In the genomic region with DNA sequence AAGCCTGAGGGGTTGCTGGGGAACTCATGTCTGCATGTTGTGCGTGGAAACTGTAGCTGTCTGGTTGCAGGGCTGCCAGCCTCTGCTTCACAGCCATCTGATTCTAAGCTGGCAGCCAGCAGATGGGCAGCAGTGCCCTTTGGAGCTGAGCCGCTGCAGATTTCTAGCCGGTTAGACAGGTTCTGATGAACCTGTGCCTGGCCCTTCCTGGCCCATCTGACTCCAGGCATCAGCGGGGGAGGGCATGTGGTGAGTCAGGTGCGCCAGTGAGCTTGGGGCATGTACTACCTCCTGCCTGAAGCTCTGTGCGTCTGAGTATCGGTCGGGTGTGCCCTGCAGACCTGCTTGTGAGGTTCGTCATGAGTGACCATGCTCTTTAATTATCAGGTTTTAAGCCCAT, we compare ENCODE assay signal across 8 mouse cellular contexts. TPM values are rescaled to one million over a fixed set of nuclear protein-coding genes. Genes with fewer than 3 reads are reported as not detected.
DNase-seq lines count a peak whose midpoint lies in the region; ATAC-seq and TF ChIP-seq lines count a peak whose summit lies in the region.

No protein-coding gene starts in this region.

- no peak for TF ChIP-seq POLR2A in liver, adult 2 months (IDR thresholded peaks at IDR 0.05; ENCODE audit: extremely low read depth, insufficient read depth, low read length)

- H3K4me1 ChIP-seq in liver, adult 2 months (ENCODE audit: control insufficient read depth, insufficient read depth, low read length): peaks cover 13% of the 10 kb centered on the region
- H3K4me1 ChIP-seq in neural tube, embryonic 15.5 days: peaks cover 4% of the 10 kb centered on the region

- H3K27me3 ChIP-seq in liver, adult 2 months (ENCODE audit: control insufficient read depth, insufficient read depth, low read length): no peaks in the 10 kb centered on the region
- H3K27me3 ChIP-seq in neural tube, embryonic 15.5 days (replicated peaks): no peaks in the 10 kb centered on the region

- H3K4me3 ChIP-seq in liver, adult 2 months (ENCODE audit: insufficient read depth, low read depth, low read length): no peak overlapping the region
- no peak overlapping the region for H3K4me3 ChIP-seq in neural tube, embryonic 15.5 days (replicated peaks)

- H3K9ac ChIP-seq in liver, adult 2 months (ENCODE audit: low read depth, low read length): no peak overlapping the region
- H3K9ac ChIP-seq in neural tube, embryonic 15.5 days (replicated peaks): no peak overlapping the region

- no peak overlapping the region for H3K27ac ChIP-seq in liver, adult 2 months (replicated peaks; ENCODE audit: insufficient read depth, low read depth, low read length)
- no peak overlapping the region for H3K27ac ChIP-seq in neural tube, embryonic 15.5 days (replicated peaks)

- H3K36me3 ChIP-seq in liver, adult 2 months (ENCODE audit: control insufficient read depth, insufficient read depth, low read length): no peaks in the 10 kb centered on the region
- peaks cover 17% of the 10 kb centered on the region for H3K36me3 ChIP-seq in neural tube, embryonic 15.5 days

- intact Hi-C loops in left cerebral cortex, postnatal 4 days (cut with DNase I): no loop called here

- peak; percentile 29 for DNase-seq in left cerebral cortex, postnatal 4 days
- DNase-seq in left cerebral cortex, adult 11 months (ENCODE audit: low spot score): no peak
- peak; percentile 80 for DNase-seq in cerebellum, adult 8-10 months
- peak; percentile 33 for DNase-seq in induced T-regulatory cell, adult 2 months (ENCODE audit: low read depth)
- DNase-seq in liver, adult 2 months (ENCODE audit: extremely low read depth, low read depth, low spot score): peak; percentile 80
- no peak for DNase-seq in retina, embryonic 14.5 days (ENCODE audit: low spot score)
- no peak for DNase-seq in heart, adult 8-10 months (ENCODE audit: low spot score)

- H3K4me2 ChIP-seq in neural tube, embryonic 15.5 days: no peak overlapping the region

- TF ChIP-seq CTCF in liver, adult 2 months (IDR thresholded peaks at IDR 0.05; ENCODE audit: low read depth, low read length): no peak

- ATAC-seq in neural tube, embryonic 15.5 days (ENCODE audit: low FRiP score): no peak

- 54% methylated on average over 9 of the region's 9 CpGs for WGBS in liver, adult 2 months
- 90% methylated on average over 9 of the region's 9 CpGs for WGBS in neural tube, embryonic 15.5 days

- H3K9me3 ChIP-seq in neural tube, embryonic 15.5 days (replicated peaks): no peaks in the 10 kb centered on the region

- no peaks in the 10 kb centered on the region for H3K79me2 ChIP-seq in liver, adult 2 months (ENCODE audit: control insufficient read depth, insufficient read depth, low read length)

RNA-seq across cellular contexts. Expression of gene Zfp750, which starts 24.8 kb away (rescaled TPM):
- not detected for total RNA-seq in left cerebral cortex, postnatal 4 days (2021)
- total RNA-seq in liver, adult 2 months (2014; rRNA removed): 1.0 and 2.8 TPM in 2 replicates
- 2.7 and 3.5 TPM in 2 replicates for polyA plus RNA-seq in liver, adult 2 months (2012; rRNA removed)
- polyA plus RNA-seq in neural tube, embryonic 15.5 days (2015; fragmentation: Nextera tagmentation; extraction: Ambion mirVana): 0.40 and 0.79 TPM in 2 replicates
- total RNA-seq in heart, adult 8-10 months (2022): under 1 TPM; 0.24 to 0.35 (median 0.25) TPM

Comparison
In these comparisons a context has a peak if more than half of its experiments do, and no peak if none do; other contexts are left out.
1. DNase-seq: peak in left cerebral cortex, postnatal 4 days (single experiment), cerebellum, adult 8-10 months (single experiment), induced T-regulatory cell, adult 2 months (single experiment) and liver, adult 2 months (single experiment); none in left cerebral cortex, adult 11 months (single experiment), retina, embryonic 14.5 days (single experiment) and heart, adult 8-10 months (single experiment).